Mouse (Mus musculus) MN1 (cell line): ENCODE results near the gene Scgb2b18.
"Not testable (repeated sequence)": the region's sequence is repeated elsewhere in the genome, so short reads cannot be mapped to it uniquely, and the experiment has no call there.

Source experiments
- DNase-seq: peaks from one replicate; pipeline ENCODE4 v3.0.0-alpha.2; 2016; ENCODE audit warnings: low spot score

The Scgb2b18 gene

GRCm38 (mm10) chr7:33173764-33174163, at the start of gene Scgb2b18:
TSS of gene Scgb2b18 (minus strand) at chr7:33173864.
- DNase-seq: not testable (repeated sequence)

GRCm38 (mm10) chr7:33185268-33185667, 11.6 kb upstream of the Scgb2b18 start, which contains the start of gene Scgb1b18:
TSS of gene Scgb1b18 (plus strand) at chr7:33185568.
- not testable (repeated sequence) for DNase-seq
